Mouse (Mus musculus): ENCODE data around the gene Gne.

- TF ChIP-seq CTCF (IDR thresholded peaks at IDR 0.05; ENCODE audit: low read depth) = no peak
- TF ChIP-seq EP300 (IDR thresholded peaks at IDR 0.05; ENCODE audit: low read depth) = no peak
Observed at GRCm38 (mm10) chr4:44044685-44045356, 39.2 kb downstream of the Gne start.
